Mouse (Mus musculus): ENCODE results near the gene Hoxa6. TPM values are rescaled to one million over a fixed set of nuclear protein-coding genes. Genes with fewer than 3 reads are reported as not detected.

The Hoxa6 gene
- polyA plus RNA-seq, 1 experiment, result not detected

GRCm38 (mm10) chr6:52178918-52179665, 29.4 kb downstream of the Hoxa6 start:
- no peak overlapping the region for H3K4me3 ChIP-seq (ENCODE audit: extremely low read depth, insufficient read depth, insufficient read length)
- H3K27ac ChIP-seq (ENCODE audit: insufficient read depth, low read length), result no peak overlapping the region
- H3K36me3 ChIP-seq (ENCODE audit: control insufficient read depth, insufficient read depth, low read length), result no peaks in the 10 kb centered on the region
- WGBS, result 79% methylated on average over 4 of the region's 4 CpGs
- H3K4me1 ChIP-seq (ENCODE audit: control insufficient read depth, insufficient read depth, insufficient read length), result no peaks in the 10 kb centered on the region
- TF ChIP-seq POLR2A (IDR thresholded peaks at IDR 0.05; ENCODE audit: low read depth, low read length) (no peak), CTCF (IDR thresholded peaks at IDR 0.05; ENCODE audit: extremely low read depth, insufficient read depth, insufficient read length, insufficient replicate concordance) (no peak)
- peaks cover 2% of the 10 kb centered on the region; the same call in 1 of the 2 replicates for H3K27me3 ChIP-seq (ENCODE audit: control insufficient read depth, insufficient read depth, low read length)
- DNase-seq (ENCODE audit: low read depth in 1 of 2, low spot score in 2 of 2), result no peak

GRCm38 (mm10) chr6:52177806-52178205, 30.7 kb downstream of the Hoxa6 start:
- TF ChIP-seq CTCF (IDR thresholded peaks at IDR 0.05; ENCODE audit: extremely low read depth, insufficient read depth, insufficient read length, insufficient replicate concordance), result no peak
- no peak for TF ChIP-seq POLR2A (IDR thresholded peaks at IDR 0.05; ENCODE audit: low read depth, low read length)
- Histone ChIP-seq H3K27ac (ENCODE audit: insufficient read depth, low read length) (no peak overlapping the region), H3K36me3 (ENCODE audit: control insufficient read depth, insufficient read depth, low read length) (no peaks in the 10 kb centered on the region), H3K4me1 (ENCODE audit: control insufficient read depth, insufficient read depth, insufficient read length) (no peaks in the 10 kb centered on the region), H3K4me3 (ENCODE audit: extremely low read depth, insufficient read depth, insufficient read length) (no peak overlapping the region), H3K27me3 (ENCODE audit: control insufficient read depth, insufficient read depth, low read length) (peaks cover 2% of the 10 kb centered on the region; the same call in 1 of the 2 replicates)
- no peak for DNase-seq (ENCODE audit: low read depth in 1 of 2, low spot score in 2 of 2)
- WGBS, result 81% methylated on average over 9 of the region's 9 CpGs

- peaks cover 2% of the 10 kb centered on the region; the same call in 1 of the 2 replicates for H3K27me3 ChIP-seq (ENCODE audit: control insufficient read depth, insufficient read depth, low read length)
- 0 out of 2 replicates have a peak within 1 kb of the TSS, but pooled peaks have one; percentile 2 for H3K27ac ChIP-seq (ENCODE audit: insufficient read depth, low read length)
- no peak for TF ChIP-seq POLR2A (IDR thresholded peaks at IDR 0.05; ENCODE audit: low read depth, low read length)
- TF ChIP-seq CTCF (IDR thresholded peaks at IDR 0.05; ENCODE audit: extremely low read depth, insufficient read depth, insufficient read length, insufficient replicate concordance), result no peak
- H3K4me3 ChIP-seq (ENCODE audit: extremely low read depth, insufficient read depth, insufficient read length), result no peak within 1 kb of the TSS; the same call in 1 of the 2 replicates
- H3K36me3 ChIP-seq (ENCODE audit: control insufficient read depth, insufficient read depth, low read length), result no peaks in the 10 kb centered on the region
- H3K4me1 ChIP-seq (ENCODE audit: control insufficient read depth, insufficient read depth, insufficient read length), result no peaks in the 10 kb centered on the region
- DNase-seq (ENCODE audit: low read depth in 1 of 2, low spot score in 2 of 2), result no peak
- WGBS, result 79% methylated on average over 36 of the region's 36 CpGs
Measured at GRCm38 (mm10) chr6:52177061-52177735, 31.3 kb downstream of the Hoxa6 start, which contains the start of gene 5730596B20Rik. TSS of gene 5730596B20Rik (plus strand) at chr6:52177498.

- no peaks in the 10 kb centered on the region for H3K4me1 ChIP-seq (ENCODE audit: control insufficient read depth, insufficient read depth, insufficient read length)
- no peak overlapping the region for H3K4me3 ChIP-seq (ENCODE audit: extremely low read depth, insufficient read depth, insufficient read length)
- no peak for DNase-seq (ENCODE audit: low read depth in 1 of 2, low spot score in 2 of 2)
- peaks cover 2% of the 10 kb centered on the region; the same call in 1 of the 2 replicates for H3K27me3 ChIP-seq (ENCODE audit: control insufficient read depth, insufficient read depth, low read length)
- H3K36me3 ChIP-seq (ENCODE audit: control insufficient read depth, insufficient read depth, low read length), result no peaks in the 10 kb centered on the region
- TF ChIP-seq POLR2A (IDR thresholded peaks at IDR 0.05; ENCODE audit: low read depth, low read length) (no peak), CTCF (IDR thresholded peaks at IDR 0.05; ENCODE audit: extremely low read depth, insufficient read depth, insufficient read length, insufficient replicate concordance) (no peak)
- 0 out of 2 replicates have a peak overlapping the region, but pooled peaks have one; percentile 2 for H3K27ac ChIP-seq (ENCODE audit: insufficient read depth, low read length)
- 79% methylated on average over 6 of the region's 6 CpGs for WGBS
Measured at GRCm38 (mm10) chr6:52176391-52176790, 32.1 kb downstream of the Hoxa6 start.

- 63% methylated on average over 33 of the region's 35 CpGs for WGBS
- no peak for TF ChIP-seq POLR2A (IDR thresholded peaks at IDR 0.05; ENCODE audit: low read depth, low read length)
- TF ChIP-seq CTCF (IDR thresholded peaks at IDR 0.05; ENCODE audit: extremely low read depth, insufficient read depth, insufficient read length, insufficient replicate concordance), result no peak
- Histone ChIP-seq H3K4me3 (ENCODE audit: extremely low read depth, insufficient read depth, insufficient read length) (no peak overlapping the region), H3K4me1 (ENCODE audit: control insufficient read depth, insufficient read depth, insufficient read length) (no peaks in the 10 kb centered on the region), H3K27ac (ENCODE audit: insufficient read depth, low read length) (no peak overlapping the region), H3K27me3 (ENCODE audit: control insufficient read depth, insufficient read depth, low read length) (peaks cover 2% of the 10 kb centered on the region; the same call in 1 of the 2 replicates), H3K36me3 (ENCODE audit: control insufficient read depth, insufficient read depth, low read length) (no peaks in the 10 kb centered on the region)
- no peak for DNase-seq (ENCODE audit: low read depth in 1 of 2, low spot score in 2 of 2)
Measured at GRCm38 (mm10) chr6:52175864-52176263, 32.7 kb downstream of the Hoxa6 start.

- no peak for TF ChIP-seq POLR2A (IDR thresholded peaks at IDR 0.05; ENCODE audit: low read depth, low read length)
- no peak for TF ChIP-seq CTCF (IDR thresholded peaks at IDR 0.05; ENCODE audit: extremely low read depth, insufficient read depth, insufficient read length, insufficient replicate concordance)
- Histone ChIP-seq H3K27me3 (ENCODE audit: control insufficient read depth, insufficient read depth, low read length) (peaks cover 2% of the 10 kb centered on the region; the same call in 1 of the 2 replicates), H3K36me3 (ENCODE audit: control insufficient read depth, insufficient read depth, low read length) (no peaks in the 10 kb centered on the region), H3K4me1 (ENCODE audit: control insufficient read depth, insufficient read depth, insufficient read length) (no peaks in the 10 kb centered on the region), H3K27ac (ENCODE audit: insufficient read depth, low read length) (0 out of 2 replicates have a peak overlapping the region, but pooled peaks have one; percentile 3), H3K4me3 (ENCODE audit: extremely low read depth, insufficient read depth, insufficient read length) (no peak overlapping the region)
- DNase-seq (ENCODE audit: low read depth in 1 of 2, low spot score in 2 of 2), result no peak
- 68% methylated on average over 41 of the region's 41 CpGs for WGBS
Measured at GRCm38 (mm10) chr6:52174968-52175751, 33.4 kb downstream of the Hoxa6 start.

All from spleen, adult 2 months (tissue).